Mouse (Mus musculus) heart, adult 11 months (tissue): ENCODE results near the gene Grip1.
A peak's percentile ranks its signal among the peaks of the same experiment; 100 is the strongest.

Experiments
- DNase-seq: peaks from one replicate; pipeline ENCODE4 v3.0.0; 2022

The Grip1 gene

GRCm38 (mm10) chr10:120092548-120092947 lies 638.9 kb downstream of the Grip1 start:
- no peak for DNase-seq

- DNase-seq = no peak
Observed at GRCm38 (mm10) chr10:120095136-120095535, 641.5 kb downstream of the Grip1 start.

DNA sequence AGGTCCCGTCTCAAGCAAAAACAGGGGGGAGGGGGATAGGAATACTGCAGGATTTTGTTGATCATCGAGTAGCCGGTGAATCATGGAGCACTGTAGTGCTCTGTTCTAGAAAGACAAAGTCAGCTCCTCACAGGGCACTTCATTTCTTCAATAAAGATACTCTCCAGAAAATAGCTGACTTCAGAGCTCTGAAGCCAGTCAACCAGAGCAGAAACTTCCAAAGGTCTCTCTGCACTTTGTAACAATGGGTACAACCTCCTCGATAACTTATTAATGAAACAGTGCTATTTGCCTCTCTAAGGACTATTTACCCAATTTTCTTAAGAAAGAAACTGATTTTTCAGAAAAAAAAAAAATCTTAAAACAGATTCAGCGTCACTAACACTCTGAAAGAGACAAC lies 642.1 kb downstream of the Grip1 start:
- no peak for DNase-seq

- DNase-seq = no peak
Observed at GRCm38 (mm10) chr10:120097564-120097963, 643.9 kb downstream of the Grip1 start.

DNA sequence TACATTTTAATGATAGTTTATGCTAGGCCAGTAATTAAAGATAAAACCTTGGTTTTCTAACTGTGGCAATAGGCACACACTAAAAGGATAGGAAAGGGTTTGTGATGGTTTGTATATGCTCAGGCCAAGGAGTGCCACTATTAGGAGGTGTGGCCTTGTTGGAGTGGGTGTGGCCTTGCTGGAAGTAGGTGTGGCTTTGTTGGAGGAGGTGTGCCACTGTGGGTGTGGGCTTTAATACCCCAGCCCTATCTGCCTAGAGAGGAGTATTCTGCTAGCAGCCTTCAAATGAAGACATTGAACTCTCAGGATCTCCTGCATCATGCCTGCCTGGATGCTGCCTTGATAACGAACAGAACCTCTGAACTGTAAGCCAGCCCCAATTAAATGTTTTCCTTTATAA lies 647.2 kb downstream of the Grip1 start:
- DNase-seq = peak; percentile 71

GRCm38 (mm10) chr10:120111691-120112319 lies 658.2 kb downstream of the Grip1 start:
- no peak for DNase-seq

- DNase-seq = peak; percentile 100
Observed at GRCm38 (mm10) chr10:120112507-120113396, 659.1 kb downstream of the Grip1 start, which contains the start of gene Helb. Gene Helb, minus strand, starts transcription at chr10:120112987.

GRCm38 (mm10) chr10:120113482-120113881 lies 659.9 kb downstream of the Grip1 start:
- DNase-seq = peak; percentile 81

- no peak for DNase-seq
Observed at GRCm38 (mm10) chr10:120113980-120114379, 660.4 kb downstream of the Grip1 start.

DNA sequence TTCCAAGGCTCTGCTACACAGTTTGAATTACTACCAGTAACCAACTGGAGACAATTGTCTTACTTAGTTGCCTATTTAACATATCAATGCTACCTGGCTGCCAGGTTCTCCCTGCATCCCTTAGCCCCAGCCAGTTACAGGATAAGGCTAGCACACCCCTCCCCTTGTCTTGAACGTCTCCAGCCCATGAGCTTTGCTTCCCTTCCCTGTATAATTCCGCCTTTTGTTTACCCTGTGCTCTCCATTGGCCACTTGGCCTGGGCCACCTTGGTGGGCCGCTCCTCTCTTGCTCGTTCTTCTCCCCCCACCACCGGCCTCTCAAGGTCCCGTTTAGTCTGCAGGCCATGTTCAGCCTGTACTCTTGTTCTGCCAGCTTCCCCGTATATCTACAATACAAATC lies 660.9 kb downstream of the Grip1 start:
- DNase-seq = no peak

GRCm38 (mm10) chr10:120115249-120115648 lies 661.6 kb downstream of the Grip1 start:
- DNase-seq = no peak

DNA sequence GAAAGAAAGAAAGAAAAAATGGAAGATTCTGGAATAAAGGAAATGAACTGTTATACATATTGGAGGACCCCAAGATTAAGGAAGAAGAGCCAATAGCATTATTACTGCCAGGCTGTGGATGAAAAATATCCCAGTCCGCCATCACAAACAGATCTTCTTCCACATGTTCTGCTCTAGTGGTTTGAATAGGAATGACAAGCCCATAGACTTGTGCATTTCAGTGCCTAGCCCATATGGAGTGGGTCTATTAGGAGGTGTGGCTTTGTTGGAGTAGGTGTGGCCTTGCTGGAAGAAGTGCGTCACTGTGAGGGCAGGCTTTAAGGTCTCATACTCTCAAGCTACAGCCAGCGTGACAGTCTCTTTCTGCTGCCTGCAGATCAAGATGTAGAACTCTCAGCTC lies 670.1 kb downstream of the Grip1 start:
- DNase-seq = no peak

DNA sequence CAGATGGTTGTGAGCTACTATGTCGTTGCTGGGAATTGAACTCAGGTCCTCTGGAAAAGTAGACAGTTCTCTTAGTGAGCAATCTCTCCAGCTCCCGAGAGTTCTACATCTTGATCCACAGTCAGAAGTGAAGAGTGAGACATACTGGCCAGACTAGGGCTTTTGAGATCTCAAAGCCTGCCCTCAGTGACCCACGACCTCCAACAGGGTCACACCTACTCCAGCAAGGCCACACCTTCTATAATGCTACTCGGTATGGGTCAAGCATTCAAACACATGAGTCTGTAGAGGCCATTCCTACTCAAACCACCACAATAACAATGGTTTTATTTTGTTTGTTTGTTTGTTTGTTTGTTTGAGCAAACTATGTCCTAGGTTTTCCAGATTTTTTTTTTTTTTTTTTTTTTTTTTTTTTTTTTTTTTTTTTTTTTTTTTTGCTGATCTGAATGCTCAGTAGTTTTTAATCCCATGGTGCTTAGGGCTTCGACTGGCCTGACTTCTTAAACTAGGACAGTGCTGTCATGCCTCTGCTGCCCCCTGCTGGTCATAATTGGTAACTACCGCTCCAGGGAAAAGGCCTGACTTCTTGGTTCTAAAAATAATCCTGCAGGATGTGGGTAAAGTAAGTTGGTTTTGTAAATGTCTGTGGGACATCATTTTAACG lies 671.3 kb downstream of the Grip1 start:
- peak; percentile 96 for DNase-seq

DNA sequence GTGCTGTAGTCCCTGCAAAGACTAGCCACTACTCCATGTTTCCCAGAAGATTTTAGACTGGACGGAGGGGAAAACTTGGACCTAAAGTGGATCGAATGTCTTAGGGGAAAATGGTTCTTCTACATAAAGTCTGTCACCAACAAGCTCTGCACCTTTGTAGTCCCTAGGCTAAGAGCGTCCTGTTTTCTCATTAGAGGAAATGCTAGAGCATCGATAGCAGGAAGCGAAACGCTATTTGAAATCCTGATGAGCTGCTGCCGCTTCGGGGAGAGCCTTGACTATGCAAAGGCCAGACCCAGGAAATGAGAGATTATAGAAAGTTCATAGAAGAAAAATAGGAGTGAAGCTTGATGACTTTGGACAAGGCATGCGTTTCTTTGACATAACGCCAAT lies 671.8 kb downstream of the Grip1 start:
- no peak for DNase-seq

DNA sequence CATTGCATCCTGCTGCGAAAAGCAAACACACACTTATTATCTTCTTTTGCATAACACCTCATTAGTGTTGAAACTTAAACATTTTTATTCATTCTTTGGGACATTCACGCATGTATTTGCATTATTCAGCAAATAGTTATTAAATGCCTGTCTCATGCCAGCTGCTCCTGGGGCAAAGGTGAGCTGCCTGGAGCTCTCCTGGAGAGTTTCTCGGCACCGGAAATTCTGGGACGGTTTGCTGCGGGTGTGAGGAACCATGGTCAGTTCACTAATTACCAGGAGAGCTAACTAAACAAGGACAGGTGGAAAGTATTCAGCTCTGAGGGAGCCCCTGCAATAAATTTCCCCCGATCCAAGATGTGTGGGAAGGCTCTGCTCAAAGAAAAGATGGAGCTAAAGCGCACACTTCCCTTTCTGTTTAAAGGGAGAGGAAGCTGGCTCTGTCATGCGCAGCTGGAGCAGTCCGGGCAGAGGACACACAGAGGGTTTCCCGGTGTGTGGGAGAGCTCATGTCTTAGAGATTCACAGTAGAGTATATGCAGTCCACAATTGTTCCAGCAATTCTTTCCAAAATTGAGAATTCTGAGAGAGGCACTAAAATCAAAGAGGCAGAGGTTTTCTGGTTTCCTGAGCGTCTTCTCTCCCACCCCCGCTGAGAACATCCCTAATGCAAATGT lies 675.1 kb downstream of the Grip1 start:
- DNase-seq = no peak

DNA sequence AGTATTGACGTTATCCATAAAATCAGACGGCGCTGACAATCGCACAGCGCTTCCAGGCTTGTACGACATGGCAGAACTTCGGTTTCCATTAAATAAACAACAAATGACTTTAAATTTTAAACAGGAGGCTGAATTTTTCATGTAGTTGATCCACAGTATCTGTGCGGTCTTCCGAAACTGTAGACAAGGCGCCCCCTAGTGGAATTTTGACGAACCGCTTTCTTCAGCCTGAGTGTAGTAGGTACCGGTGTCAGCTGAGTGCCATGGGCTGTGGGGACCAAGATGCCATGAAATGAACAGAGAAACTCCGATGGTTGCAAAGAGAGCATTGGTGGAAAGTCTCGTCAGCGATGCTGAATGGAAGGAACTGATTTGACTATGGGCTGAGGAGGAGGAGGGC lies 677.0 kb downstream of the Grip1 start:
- no peak for DNase-seq

- DNase-seq = no peak
Observed at GRCm38 (mm10) chr10:120133697-120134096, 680.1 kb downstream of the Grip1 start.

- DNase-seq = no peak
Observed at GRCm38 (mm10) chr10:120136020-120136562, 682.5 kb downstream of the Grip1 start.
